Mouse (Mus musculus) liver, postnatal 0 days (tissue): ENCODE measurements around the gene Zfp105.

Experiments
- CTCF ChIP-seq: sonication (generic); IDR thresholded peaks from 2 replicates; pipeline ENCODE4 v1.5.1; 2016; ENCODE audit warnings: antibody characterized with exemption, low read depth
- EP300 ChIP-seq: IDR thresholded peaks from 2 replicates; pipeline ENCODE4 v1.6.1; 2016; ENCODE audit warnings: antibody characterized with exemption, low read depth, mild to moderate bottlenecking

GRCm38 (mm10) chr9:122886372-122887179 is 36.3 kb upstream of the Zfp105 start:
- no peak for TF ChIP-seq CTCF
- no peak for TF ChIP-seq EP300
